Mouse (Mus musculus) liver, adult (tissue): ENCODE measurements around the gene Tlcd1.

Experiments
- GATA4 ChIP-seq: IDR thresholded peaks from 2 replicates; pipeline ENCODE4 v1.6.1; 2014; ENCODE audit warnings: mild to moderate bottlenecking, low read length; ENCODE audit not compliant: insufficient replicate concordance

Tlcd1 gene

DNA sequence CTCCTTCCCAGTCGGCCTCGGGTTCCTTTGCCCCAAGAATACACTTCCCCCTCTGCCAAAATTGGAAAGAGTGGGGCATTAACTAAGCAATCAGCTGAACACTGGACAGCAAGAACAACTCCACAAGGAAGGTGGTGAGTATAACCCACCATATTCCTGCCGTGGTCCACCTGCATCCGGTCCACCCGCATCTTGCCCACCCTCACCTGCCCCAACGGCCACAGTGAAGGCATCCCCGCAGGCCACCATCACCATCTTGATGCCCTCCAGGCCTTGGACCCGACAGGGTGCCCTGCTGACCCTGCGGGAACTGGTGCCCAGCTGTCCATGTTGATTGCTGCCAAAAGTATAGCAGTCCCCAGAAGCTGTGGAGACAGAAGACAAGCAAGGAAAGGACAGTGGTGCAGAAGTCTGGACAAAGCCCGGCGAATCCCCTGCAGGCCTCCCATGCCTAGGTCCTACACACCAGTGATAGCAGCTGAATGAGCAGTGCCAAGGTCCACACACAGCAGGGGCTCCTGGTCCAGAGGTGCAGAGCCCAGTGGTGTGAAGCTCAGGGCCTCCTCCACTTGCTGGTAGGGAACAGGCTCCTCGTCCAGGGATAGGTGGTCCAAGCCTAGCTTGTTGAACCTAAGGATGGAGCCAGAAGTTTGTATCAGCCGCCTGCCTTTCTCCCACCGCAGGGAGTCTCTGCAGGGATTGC is 9.1 kb upstream of the Tlcd1 start:
- no peak for TF ChIP-seq GATA4

- TF ChIP-seq GATA4: no peak
These were observed 7.7 kb upstream of the Tlcd1 start for GRCm38 (mm10) chr11:78168541-78169468.

DNA sequence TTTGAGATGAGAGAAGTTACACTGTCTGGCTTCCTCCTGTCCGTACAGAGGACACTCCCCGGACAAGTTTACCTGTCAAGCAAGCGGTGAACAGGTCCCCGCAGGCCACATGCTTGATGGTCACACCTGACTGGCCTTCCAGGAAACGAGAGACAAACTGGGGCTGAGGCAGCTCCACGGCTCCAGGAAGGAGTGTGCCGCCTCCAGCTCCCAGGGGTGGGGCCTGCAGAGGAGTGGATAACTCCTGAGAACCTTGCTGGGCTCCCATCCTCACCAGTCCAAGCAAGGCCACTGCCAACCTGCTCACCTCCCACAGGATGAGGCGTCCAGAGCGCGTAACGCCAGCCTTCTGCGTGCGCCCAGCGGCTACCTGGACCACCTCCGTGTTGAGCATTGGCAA is 6.2 kb upstream of the Tlcd1 start:
- TF ChIP-seq GATA4: no peak

DNA sequence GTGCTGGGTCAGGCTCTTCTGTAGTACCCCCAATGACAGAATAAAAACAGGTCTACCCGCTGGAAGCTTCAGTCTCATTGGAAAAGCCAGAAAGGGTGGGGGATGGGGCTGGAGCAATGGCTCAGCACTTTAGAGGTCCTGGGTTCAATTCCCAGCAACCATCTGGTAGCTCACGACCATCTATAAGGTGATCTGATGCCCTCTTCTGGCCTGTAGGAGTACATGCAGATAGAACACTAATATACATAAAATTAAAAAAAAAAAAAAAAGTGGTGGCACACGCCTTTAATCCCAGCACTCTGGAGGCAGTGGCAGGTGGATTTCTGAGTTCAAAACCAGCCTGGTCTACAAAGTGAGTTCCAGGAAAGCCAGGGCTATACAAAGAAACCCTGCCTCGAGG is 5.2 kb upstream of the Tlcd1 start:
- no peak for TF ChIP-seq GATA4

DNA sequence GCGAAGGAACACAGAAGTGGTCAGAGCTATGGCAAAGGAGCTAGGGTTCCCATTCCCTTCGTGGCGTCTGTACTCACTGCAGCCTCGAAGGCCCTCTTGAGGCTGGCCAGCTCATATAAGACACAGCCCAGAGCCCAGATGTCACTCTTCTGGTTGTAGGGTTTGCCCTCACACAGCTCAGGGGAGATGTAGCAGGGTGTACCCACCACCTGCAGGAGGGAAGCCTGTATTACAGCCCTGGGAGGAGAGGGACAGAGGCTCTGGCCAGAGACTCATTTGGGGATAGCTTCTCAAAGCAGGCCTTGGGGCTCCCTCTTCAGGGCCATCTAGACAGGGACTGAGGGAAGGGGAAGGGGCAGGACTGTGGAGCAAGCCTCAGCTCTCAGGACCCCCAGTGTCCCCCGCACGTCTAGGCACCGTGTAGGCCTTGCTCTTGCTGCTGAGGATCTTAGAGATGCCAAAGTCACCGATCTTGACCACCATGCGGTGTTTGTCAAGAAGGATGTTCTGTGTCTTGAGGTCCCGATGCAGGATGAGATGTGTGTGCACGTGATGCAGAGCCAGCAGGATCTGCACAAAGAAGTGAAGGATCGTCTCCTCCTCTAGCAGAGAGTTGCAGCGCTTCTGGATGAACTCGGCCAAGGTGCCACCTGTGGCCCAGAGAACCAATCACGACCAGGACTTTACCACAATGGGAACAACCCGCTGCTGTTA is 4.3 kb upstream of the Tlcd1 start:
- TF ChIP-seq GATA4: no peak

DNA sequence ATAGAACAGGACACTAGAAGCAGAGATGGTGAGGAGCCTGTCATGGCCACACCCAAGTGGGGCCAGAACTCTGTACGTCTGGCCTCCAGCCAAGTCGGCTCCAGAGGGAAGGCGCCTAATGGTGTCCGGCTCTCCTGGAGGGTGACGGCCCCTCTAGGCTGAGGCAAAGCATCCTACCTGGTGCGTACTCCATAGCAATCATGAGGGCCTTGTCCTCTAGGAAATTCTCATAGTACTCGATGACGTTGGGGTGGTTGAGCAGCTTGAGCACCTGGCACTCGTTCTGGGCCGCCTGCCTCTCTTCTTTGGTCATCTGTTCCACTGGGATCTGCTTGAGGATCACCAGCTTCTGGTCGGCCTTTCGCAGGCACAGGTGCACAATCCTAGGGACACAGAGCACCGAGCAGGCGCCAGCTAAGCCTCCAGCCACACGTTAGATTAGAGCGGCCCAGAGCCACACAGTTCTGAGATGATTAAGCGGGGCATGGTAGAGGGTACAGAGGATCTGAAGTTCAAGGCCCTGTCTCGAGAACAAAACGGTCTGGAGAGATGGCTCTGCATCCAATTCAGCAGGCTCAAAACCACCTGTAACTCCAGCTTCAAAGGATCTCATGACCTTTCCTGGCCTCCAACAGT is 3.6 kb upstream of the Tlcd1 start:
- no peak for TF ChIP-seq GATA4

DNA sequence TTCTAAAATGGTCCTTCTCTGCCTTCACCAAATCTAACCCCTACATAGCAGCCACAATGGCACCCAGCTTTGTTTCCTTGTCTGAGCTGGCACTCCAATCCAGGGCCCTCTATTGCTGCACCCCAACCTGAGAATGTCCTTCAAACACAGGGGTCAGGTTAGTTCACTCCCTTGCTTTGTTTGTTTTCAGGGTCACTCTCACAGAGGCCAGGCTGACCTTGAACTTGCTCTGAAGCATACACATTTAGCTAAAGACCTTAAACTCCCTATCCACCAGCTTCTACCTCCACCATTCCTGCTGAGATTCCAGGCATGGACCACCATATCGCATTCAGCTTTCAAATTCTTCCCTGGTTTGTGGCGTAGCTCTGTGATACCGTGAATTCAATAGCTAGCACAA is 2.0 kb upstream of the Tlcd1 start:
- TF ChIP-seq GATA4: no peak

DNA sequence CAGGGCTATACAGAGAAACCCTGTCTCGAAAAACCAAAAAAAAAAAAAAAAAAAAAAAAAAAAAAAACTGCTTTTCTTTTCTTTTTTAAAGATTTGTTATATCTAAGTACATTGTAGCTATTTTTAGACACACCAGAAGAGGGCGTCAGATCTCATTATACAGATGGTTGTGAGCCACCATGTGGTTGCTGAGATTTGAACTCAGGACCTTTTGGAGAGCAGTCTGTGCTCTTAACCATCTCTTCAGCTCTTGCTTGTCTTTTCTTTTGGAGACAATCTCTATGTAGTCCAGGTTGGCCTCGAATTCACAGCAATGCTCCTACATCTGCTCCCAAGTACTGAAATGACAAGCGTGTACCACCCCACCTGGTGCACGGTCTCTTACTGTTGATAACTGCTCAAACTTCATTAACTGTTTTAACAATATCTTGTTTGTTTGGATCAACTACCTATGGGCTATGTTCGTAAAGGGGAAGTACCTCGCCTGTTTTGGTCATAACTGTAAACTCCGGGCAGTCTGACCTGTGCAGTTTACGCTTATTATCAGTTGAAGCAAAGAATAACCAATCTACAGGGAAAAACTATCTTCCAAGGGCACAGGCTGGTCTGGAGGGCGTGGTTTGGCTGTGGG is 625 bp upstream of the Tlcd1 start:
- TF ChIP-seq GATA4: no peak

DNA sequence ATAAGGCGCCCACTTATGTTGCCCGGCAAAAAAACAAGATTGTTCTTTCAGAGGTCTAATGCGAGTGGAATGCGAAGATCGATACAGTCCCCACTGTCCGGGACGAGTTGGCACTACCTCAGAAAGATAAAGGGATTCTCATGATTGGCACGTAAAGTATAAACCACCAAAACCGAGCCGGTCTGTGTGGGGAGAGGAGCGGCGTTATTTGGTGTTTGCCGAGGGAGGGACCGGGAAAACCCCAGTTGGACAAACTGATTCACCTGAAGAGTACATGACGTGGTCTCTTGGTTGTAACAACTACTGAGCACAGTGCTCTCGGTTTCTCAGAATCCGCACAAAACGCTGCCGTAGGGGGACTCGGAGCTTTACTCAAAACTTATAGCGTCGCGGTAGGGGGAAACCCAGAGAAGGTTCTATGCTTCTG is 407 bp downstream of the Tlcd1 start:
- TF ChIP-seq GATA4: no peak; the same call in 1 of the 2 replicates

DNA sequence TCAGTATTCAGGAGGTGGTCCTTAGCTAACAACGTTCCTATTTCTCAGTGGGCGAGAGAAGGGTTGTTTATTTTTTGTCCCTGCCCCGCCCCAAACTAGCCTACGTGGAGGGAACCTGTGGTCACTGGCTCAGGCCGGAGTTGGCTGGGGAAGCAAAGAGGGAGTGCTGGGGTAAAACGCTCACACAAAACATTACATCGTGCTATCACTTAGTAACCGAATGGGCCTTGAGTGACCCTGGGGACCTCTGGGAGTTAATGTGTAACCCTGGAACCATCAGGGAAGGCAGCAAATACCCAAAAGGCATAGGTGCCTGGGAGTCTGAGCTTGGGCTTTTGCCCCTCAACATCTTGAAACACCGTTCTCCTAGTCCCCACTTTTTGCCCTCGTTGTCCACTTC is 926 bp downstream of the Tlcd1 start:
- TF ChIP-seq GATA4: no peak

DNA sequence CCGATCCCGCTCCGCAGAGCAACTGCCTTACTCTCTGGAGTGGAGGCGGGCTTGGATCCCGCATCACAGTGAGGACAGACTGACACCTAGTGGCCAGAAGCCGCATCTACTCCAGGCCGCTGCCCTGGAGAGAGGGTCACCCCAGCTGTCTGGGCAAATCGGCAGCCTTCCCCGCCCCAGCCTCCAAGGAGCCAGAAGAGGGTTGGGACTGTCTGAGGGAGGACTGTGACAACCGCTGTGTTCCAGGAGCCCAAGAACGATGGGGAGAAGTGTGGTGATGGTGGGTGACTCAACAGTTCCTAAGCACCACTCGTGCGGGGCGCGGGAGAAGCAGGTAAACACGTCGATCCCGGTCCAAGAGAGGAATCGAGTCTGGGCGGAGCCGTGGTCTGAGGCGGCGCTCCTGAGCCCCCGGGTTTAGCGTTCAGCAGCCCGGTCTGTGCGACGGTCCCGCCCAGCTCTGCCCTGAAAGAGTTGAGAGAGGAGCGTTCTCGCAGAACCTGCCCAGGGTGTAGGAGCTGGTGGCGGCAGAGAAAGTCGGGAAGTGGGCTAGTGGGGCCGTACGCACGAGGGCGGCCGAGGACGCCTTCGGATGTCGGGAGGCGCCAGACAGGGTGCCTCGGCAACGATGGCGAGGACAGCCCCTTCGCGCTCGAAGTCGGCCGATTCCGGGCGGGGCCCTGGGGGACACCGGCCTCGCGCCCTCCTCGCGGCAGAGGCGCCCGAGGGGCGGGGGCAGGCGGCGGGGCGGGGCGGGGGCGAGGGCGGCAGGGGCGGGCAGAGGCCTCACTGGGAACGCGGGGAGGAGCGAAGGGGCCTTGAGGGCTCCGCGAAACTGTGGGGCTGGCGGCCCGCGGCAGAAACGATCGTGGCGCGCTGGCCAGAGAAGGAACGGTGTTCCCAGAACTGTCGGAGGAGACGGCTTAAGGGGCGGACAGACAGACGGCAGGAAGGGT is 1.7 kb downstream of the Tlcd1 start:
- no peak for TF ChIP-seq GATA4

GRCm38 (mm10) chr11:78178859-78179437 is 2.4 kb downstream of the Tlcd1 start:
- no peak for TF ChIP-seq GATA4

DNA sequence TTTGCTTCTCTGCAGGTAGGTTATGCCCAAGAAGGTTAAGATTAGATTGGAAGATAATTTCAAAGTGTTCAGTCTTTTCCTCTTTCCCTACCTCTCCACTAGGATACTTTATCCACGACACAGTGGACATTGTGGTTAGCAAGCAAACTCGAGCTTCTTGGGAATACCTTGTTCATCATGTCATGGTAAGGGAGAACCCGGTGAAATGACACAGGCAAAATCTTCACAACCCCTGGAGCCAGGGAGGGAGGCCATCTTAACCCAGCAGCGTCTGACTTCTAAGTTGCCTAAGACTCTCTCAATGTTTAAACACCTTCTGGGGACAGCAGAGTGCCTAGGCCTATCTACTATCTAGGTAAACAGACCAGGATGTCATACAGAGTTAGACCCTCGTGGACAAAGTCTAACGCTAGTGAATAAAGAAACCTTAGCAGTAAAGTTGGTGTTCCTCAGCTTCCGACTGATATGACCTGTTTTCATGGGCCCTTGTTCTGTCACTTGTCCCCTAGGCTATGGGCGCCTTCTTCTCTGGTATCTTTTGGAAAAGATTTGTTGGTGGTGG is 3.0 kb downstream of the Tlcd1 start:
- no peak for TF ChIP-seq GATA4
